Mouse (Mus musculus): Measurements from ENCODE around the gene Dnajc15.

- no peak for TF ChIP-seq CTCF (IDR thresholded peaks at IDR 0.05; ENCODE audit: borderline replicate concordance, insufficient read depth, low read length)
- no peak for TF ChIP-seq POLR2A (IDR thresholded peaks at IDR 0.05; ENCODE audit: low read depth, low read length)
Observed at GRCm38 (mm10) chr14:77849852-77850251, 25.1 kb downstream of the Dnajc15 start.

All from embryonic fibroblast, embryonic 13.5 days (primary cell).